Mouse (Mus musculus): ENCODE results near the gene Tmem135. TPM values are rescaled to one million over a fixed set of nuclear protein-coding genes. Genes with fewer than 3 reads are reported as not detected.

Tmem135 gene
- polyA plus RNA-seq, 1 experiment: 13.1 TPM

GRCm38 (mm10) chr7:89365135-89365880 lies 38.7 kb downstream of the Tmem135 start:
- no peaks in the 10 kb centered on the region for H3K79me2 ChIP-seq (ENCODE audit: control insufficient read depth, insufficient read depth)
- H3K27me3 ChIP-seq (ENCODE audit: control insufficient read depth, insufficient read depth, insufficient read length): no peaks in the 10 kb centered on the region
- TF ChIP-seq SRF (IDR thresholded peaks at IDR 0.05; ENCODE audit: control insufficient read depth, insufficient read length, low read depth): no peak
- TF ChIP-seq TCF3 (IDR thresholded peaks at IDR 0.05; ENCODE audit: insufficient read length, low read depth): no peak
- TF ChIP-seq POLR2AphosphoS2 (IDR thresholded peaks at IDR 0.05; ENCODE audit: insufficient read length, low read depth): no peak
- TF ChIP-seq POLR2A (IDR thresholded peaks at IDR 0.05; ENCODE audit: insufficient read length, low read depth): no peak
- TF ChIP-seq TCF12 (IDR thresholded peaks at IDR 0.05; ENCODE audit: insufficient read depth, poor library complexity, severe bottlenecking): no peak
- TF ChIP-seq MAX (IDR thresholded peaks at IDR 0.05; ENCODE audit: low read depth): no peak
- TF ChIP-seq CEBPB (IDR thresholded peaks at IDR 0.05; ENCODE audit: insufficient read depth, poor library complexity, severe bottlenecking): no peak
- TF ChIP-seq E2F4 (IDR thresholded peaks at IDR 0.05; ENCODE audit: insufficient read depth): no peak
- no peak for TF ChIP-seq MYOD1 (IDR thresholded peaks at IDR 0.05; ENCODE audit: control insufficient read depth in 1 of 3, insufficient read length in 2 of 3, low read depth in 2 of 3)
- no peak for TF ChIP-seq REST (IDR thresholded peaks at IDR 0.05; ENCODE audit: insufficient read depth, insufficient read length)
- no peak for TF ChIP-seq USF1 (IDR thresholded peaks at IDR 0.05; ENCODE audit: low read depth)
- TF ChIP-seq MYOG (IDR thresholded peaks at IDR 0.05; ENCODE audit: control insufficient read depth in 1 of 3, insufficient read depth in 1 of 3, insufficient read length in 2 of 3, low read depth in 2 of 3): no peak
- no peak overlapping the region for H3ac ChIP-seq (ENCODE audit: control insufficient read depth, insufficient read length)
- no peaks in the 10 kb centered on the region for H3K36me3 ChIP-seq (ENCODE audit: control insufficient read depth, insufficient read depth)
- no peak overlapping the region for H3K4me2 ChIP-seq (ENCODE audit: low read depth)
- H3K4me3 ChIP-seq: no peak overlapping the region

GRCm38 (mm10) chr7:89363975-89364374 lies 40.0 kb downstream of the Tmem135 start:
- Histone ChIP-seq H3K79me2 (ENCODE audit: control insufficient read depth, insufficient read depth) (no peaks in the 10 kb centered on the region), H3K4me3 (no peak overlapping the region), H3K27me3 (ENCODE audit: control insufficient read depth, insufficient read depth, insufficient read length) (peaks cover 2% of the 10 kb centered on the region), H3K36me3 (ENCODE audit: control insufficient read depth, insufficient read depth) (no peaks in the 10 kb centered on the region), H3K4me2 (ENCODE audit: low read depth) (no peak overlapping the region), H3ac (ENCODE audit: control insufficient read depth, insufficient read length) (no peak overlapping the region)
- TF ChIP-seq POLR2A (IDR thresholded peaks at IDR 0.05; ENCODE audit: insufficient read length, low read depth): no peak
- TF ChIP-seq MAX (IDR thresholded peaks at IDR 0.05; ENCODE audit: low read depth): no peak
- no peak for TF ChIP-seq MYOG (IDR thresholded peaks at IDR 0.05; ENCODE audit: control insufficient read depth in 1 of 3, insufficient read depth in 1 of 3, insufficient read length in 2 of 3, low read depth in 2 of 3)
- no peak for TF ChIP-seq E2F4 (IDR thresholded peaks at IDR 0.05; ENCODE audit: insufficient read depth)
- TF ChIP-seq MYOD1 (IDR thresholded peaks at IDR 0.05; ENCODE audit: control insufficient read depth in 1 of 3, insufficient read length in 2 of 3, low read depth in 2 of 3): no peak
- TF ChIP-seq SRF (IDR thresholded peaks at IDR 0.05; ENCODE audit: control insufficient read depth, insufficient read length, low read depth): no peak

GRCm38 (mm10) chr7:89356307-89356706 lies 47.7 kb downstream of the Tmem135 start:
- no peak for TF ChIP-seq MYOD1 (IDR thresholded peaks at IDR 0.05; ENCODE audit: control insufficient read depth in 1 of 3, insufficient read length in 2 of 3, low read depth in 2 of 3)
- no peak for TF ChIP-seq USF1 (IDR thresholded peaks at IDR 0.05; ENCODE audit: low read depth)
- TF ChIP-seq MAX (IDR thresholded peaks at IDR 0.05; ENCODE audit: low read depth): no peak
- no peak for TF ChIP-seq E2F4 (IDR thresholded peaks at IDR 0.05; ENCODE audit: insufficient read depth)
- no peak for TF ChIP-seq MYOG (IDR thresholded peaks at IDR 0.05; ENCODE audit: control insufficient read depth in 1 of 3, insufficient read depth in 1 of 3, insufficient read length in 2 of 3, low read depth in 2 of 3)
- TF ChIP-seq POLR2AphosphoS2 (IDR thresholded peaks at IDR 0.05; ENCODE audit: insufficient read length, low read depth): no peak
- no peak for TF ChIP-seq TCF12 (IDR thresholded peaks at IDR 0.05; ENCODE audit: insufficient read depth, poor library complexity, severe bottlenecking)
- TF ChIP-seq TCF3 (IDR thresholded peaks at IDR 0.05; ENCODE audit: insufficient read length, low read depth): no peak
- TF ChIP-seq POLR2A (IDR thresholded peaks at IDR 0.05; ENCODE audit: insufficient read length, low read depth): no peak
- H3K79me2 ChIP-seq (ENCODE audit: control insufficient read depth, insufficient read depth): no peaks in the 10 kb centered on the region
- no peak overlapping the region for H3K4me3 ChIP-seq
- H3ac ChIP-seq (ENCODE audit: control insufficient read depth, insufficient read length): no peak overlapping the region
- no peak overlapping the region for H3K4me2 ChIP-seq (ENCODE audit: low read depth)
- H3K36me3 ChIP-seq (ENCODE audit: control insufficient read depth, insufficient read depth): no peaks in the 10 kb centered on the region
- peaks cover 8% of the 10 kb centered on the region for H3K27me3 ChIP-seq (ENCODE audit: control insufficient read depth, insufficient read depth, insufficient read length)

GRCm38 (mm10) chr7:89355519-89356255 lies 48.3 kb downstream of the Tmem135 start:
- Histone ChIP-seq H3K36me3 (ENCODE audit: control insufficient read depth, insufficient read depth) (no peaks in the 10 kb centered on the region), H3K4me3 (no peak overlapping the region), H3K27me3 (ENCODE audit: control insufficient read depth, insufficient read depth, insufficient read length) (peaks cover 8% of the 10 kb centered on the region), H3ac (ENCODE audit: control insufficient read depth, insufficient read length) (no peak overlapping the region), H3K4me2 (ENCODE audit: low read depth) (no peak overlapping the region), H3K79me2 (ENCODE audit: control insufficient read depth, insufficient read depth) (no peaks in the 10 kb centered on the region)
- no peak for TF ChIP-seq TCF3 (IDR thresholded peaks at IDR 0.05; ENCODE audit: insufficient read length, low read depth)
- TF ChIP-seq CEBPB (IDR thresholded peaks at IDR 0.05; ENCODE audit: insufficient read depth, poor library complexity, severe bottlenecking): no peak
- TF ChIP-seq MAX (IDR thresholded peaks at IDR 0.05; ENCODE audit: low read depth): no peak
- no peak for TF ChIP-seq REST (IDR thresholded peaks at IDR 0.05; ENCODE audit: insufficient read depth, insufficient read length)
- no peak for TF ChIP-seq MYOD1 (IDR thresholded peaks at IDR 0.05; ENCODE audit: control insufficient read depth in 1 of 3, insufficient read length in 2 of 3, low read depth in 2 of 3)
- TF ChIP-seq TCF12 (IDR thresholded peaks at IDR 0.05; ENCODE audit: insufficient read depth, poor library complexity, severe bottlenecking): no peak
- TF ChIP-seq POLR2AphosphoS2 (IDR thresholded peaks at IDR 0.05; ENCODE audit: insufficient read length, low read depth): no peak
- no peak for TF ChIP-seq E2F4 (IDR thresholded peaks at IDR 0.05; ENCODE audit: insufficient read depth)
- TF ChIP-seq POLR2A (IDR thresholded peaks at IDR 0.05; ENCODE audit: insufficient read length, low read depth): no peak
- no peak for TF ChIP-seq USF1 (IDR thresholded peaks at IDR 0.05; ENCODE audit: low read depth)
